Mouse (Mus musculus): ENCODE measurements around the gene Hspb9. TPM values are rescaled to one million over a fixed set of nuclear protein-coding genes. Genes with fewer than 3 reads are reported as not detected.

Gene Hspb9
- total RNA-seq, 2 experiments from 2014 or later = not detected

- intact Hi-C loops (cut with DNase I) = no loop called here
- no peak for DNase-seq (ENCODE audit: low spot score in 2 of 2)
Observed at GRCm38 (mm10) chr11:100722493-100723028, 8.9 kb downstream of the Hspb9 start.

- no peak for DNase-seq (ENCODE audit: low spot score in 2 of 2)
- intact Hi-C loops (cut with DNase I) = no loop called here
Observed at GRCm38 (mm10) chr11:100724919-100725512, 11.4 kb downstream of the Hspb9 start.

GRCm38 (mm10) chr11:100727201-100727600 lies 13.6 kb downstream of the Hspb9 start:
- intact Hi-C loops (cut with DNase I) = no loop called here

GRCm38 (mm10) chr11:100728601-100729000 lies 15.0 kb downstream of the Hspb9 start:
- DNase-seq (ENCODE audit: low spot score in 2 of 2) = no peak
- intact Hi-C loops (cut with DNase I) = no loop called here

More at GRCm38 (mm10) chr11:100727201-100727600, 13.6 kb downstream of the Hspb9 start:
- DNase-seq (ENCODE audit: low spot score in 2 of 2) = no peak

- DNase-seq (ENCODE audit: low spot score in 2 of 2) = no peak
- intact Hi-C loops (cut with DNase I) = no loop called here
Observed at GRCm38 (mm10) chr11:100729976-100730375, 16.3 kb downstream of the Hspb9 start.

- intact Hi-C loops (cut with DNase I) = no loop called here
- no peak for DNase-seq (ENCODE audit: low spot score in 2 of 2)
Observed at GRCm38 (mm10) chr11:100730477-100731205, 17.0 kb downstream of the Hspb9 start.

- intact Hi-C loops (cut with DNase I) = no loop called here
- DNase-seq (ENCODE audit: low spot score in 2 of 2) = no peak
Observed at GRCm38 (mm10) chr11:100735134-100735865, 21.6 kb downstream of the Hspb9 start.

- intact Hi-C loops (cut with DNase I) = no loop called here
- no peak for DNase-seq (ENCODE audit: low spot score in 2 of 2)
Observed at GRCm38 (mm10) chr11:100735954-100736745, 22.5 kb downstream of the Hspb9 start.

GRCm38 (mm10) chr11:100736746-100737080 lies 23.1 kb downstream of the Hspb9 start:
- DNase-seq (ENCODE audit: low spot score in 2 of 2) = no peak
- intact Hi-C loops (cut with DNase I) = no loop called here

GRCm38 (mm10) chr11:100737105-100737733 lies 23.6 kb downstream of the Hspb9 start:
- intact Hi-C loops (cut with DNase I) = no loop called here
- no peak for DNase-seq (ENCODE audit: low spot score in 2 of 2)

- DNase-seq (ENCODE audit: low spot score in 2 of 2) = peak; percentile 99 to 100
- intact Hi-C loops (cut with DNase I) = loop anchor here (2.0 kb wide), 2 partner anchors 23 kb away; no protein-coding TSS in a partner anchor
Observed at GRCm38 (mm10) chr11:100738066-100738604, 24.5 kb downstream of the Hspb9 start, which contains the start of gene Rab5c. TSS of gene Rab5c (minus strand) at chr11:100738215.

- intact Hi-C loops (cut with DNase I) = loop anchor here (2.0 kb wide), 2 partner anchors 22 to 24 kb away; no protein-coding TSS in a partner anchor
Observed at GRCm38 (mm10) chr11:100738749-100739148, 25.1 kb downstream of the Hspb9 start.

GRCm38 (mm10) chr11:100741348-100741747 lies 27.7 kb downstream of the Hspb9 start:
- DNase-seq (ENCODE audit: low spot score in 2 of 2) = no peak
- intact Hi-C loops (cut with DNase I) = no loop called here

More at GRCm38 (mm10) chr11:100738749-100739148, 25.1 kb downstream of the Hspb9 start:
- no peak for DNase-seq (ENCODE audit: low spot score in 2 of 2)

GRCm38 (mm10) chr11:100745085-100745484 lies 31.4 kb downstream of the Hspb9 start:
- intact Hi-C loops (cut with DNase I) = no loop called here

GRCm38 (mm10) chr11:100746546-100746945 lies 32.9 kb downstream of the Hspb9 start:
- no peak for DNase-seq (ENCODE audit: low spot score in 2 of 2)
- intact Hi-C loops (cut with DNase I) = no loop called here

More at GRCm38 (mm10) chr11:100745085-100745484, 31.4 kb downstream of the Hspb9 start:
- DNase-seq (ENCODE audit: low spot score in 2 of 2) = peak; percentile 32 to 72

GRCm38 (mm10) chr11:100747114-100747513 lies 33.5 kb downstream of the Hspb9 start:
- intact Hi-C loops (cut with DNase I) = no loop called here
- no peak for DNase-seq (ENCODE audit: low spot score in 2 of 2)

- intact Hi-C loops (cut with DNase I) = no loop called here
- DNase-seq (ENCODE audit: low spot score in 2 of 2) = peak in 1 of 2 experiments; percentile 70
Observed at GRCm38 (mm10) chr11:100748620-100749019, 35.0 kb downstream of the Hspb9 start.

- DNase-seq (ENCODE audit: low spot score in 2 of 2) = peak; percentile 35 to 81
- intact Hi-C loops (cut with DNase I) = no loop called here
Observed at GRCm38 (mm10) chr11:100749469-100749868, 35.8 kb downstream of the Hspb9 start.

Data from left cerebral cortex, postnatal 25 days (tissue).